Mouse (Mus musculus): Measurements from ENCODE around the gene Prr5l.
A peak's percentile ranks its signal among the peaks of the same experiment; 100 is the strongest.

Prr5l gene

GRCm38 (mm10) chr2:101717162-101717561, 165.7 kb downstream of the Prr5l start:
- DNase-seq: no peak

- peak; percentile 48 for DNase-seq
Measured at GRCm38 (mm10) chr2:101715650-101716323, 167.0 kb downstream of the Prr5l start.

GRCm38 (mm10) chr2:101711608-101712007, 171.2 kb downstream of the Prr5l start:
- DNase-seq: no peak

GRCm38 (mm10) chr2:101705941-101706485, 176.8 kb downstream of the Prr5l start:
- DNase-seq: peak; percentile 22

- DNase-seq: no peak
Measured at GRCm38 (mm10) chr2:101699284-101699683, 183.5 kb downstream of the Prr5l start.

GRCm38 (mm10) chr2:101695584-101695983, 187.2 kb downstream of the Prr5l start:
- no peak for DNase-seq

GRCm38 (mm10) chr2:101693577-101694215, 189.1 kb downstream of the Prr5l start:
- DNase-seq: peak; percentile 37

GRCm38 (mm10) chr2:101693043-101693442, 189.8 kb downstream of the Prr5l start:
- DNase-seq: no peak

- no peak for DNase-seq
Measured at GRCm38 (mm10) chr2:101690252-101690827, 192.5 kb downstream of the Prr5l start.

GRCm38 (mm10) chr2:101688011-101688410, 194.8 kb downstream of the Prr5l start:
- no peak for DNase-seq

- DNase-seq: peak; percentile 88
Measured at GRCm38 (mm10) chr2:101684421-101684820, 198.4 kb downstream of the Prr5l start.

GRCm38 (mm10) chr2:101679164-101679784, 203.6 kb downstream of the Prr5l start:
- DNase-seq: no peak

- DNase-seq: peak; percentile 88
Measured at GRCm38 (mm10) chr2:101678236-101679021, 204.4 kb downstream of the Prr5l start, which contains the start of gene Traf6. Gene Traf6 (plus strand): TSS chr2:101678429.

- no peak for DNase-seq
Measured at GRCm38 (mm10) chr2:101673547-101673946, 209.3 kb downstream of the Prr5l start.

GRCm38 (mm10) chr2:101668751-101669150, 214.1 kb downstream of the Prr5l start:
- no peak for DNase-seq

GRCm38 (mm10) chr2:101665703-101666092, 217.1 kb downstream of the Prr5l start:
- DNase-seq: no peak

- peak; percentile 84 for DNase-seq
Measured at GRCm38 (mm10) chr2:101665058-101665702, 217.6 kb downstream of the Prr5l start.

All from kidney, adult 9 months (tissue).